Mouse (Mus musculus) midbrain, embryonic 12.5 days (tissue): ENCODE results near the gene Maml2. TPM values are rescaled to one million over a fixed set of nuclear protein-coding genes. Genes with fewer than 3 reads are reported as not detected.

Source experiments
- ATAC-seq: fragments of 200-750 bp; cut with Nextera tagmentation; 2 replicates; pipeline ENCODE4 v1.8.0; 2017; ENCODE audit warnings: low read depth, moderate TSS enrichment, moderate library complexity; ENCODE audit not compliant: low FRiP score
- H3K27ac ChIP-seq: fragments of 300-500 bp; sonication (generic); replicated peaks from 2 replicates; pipeline ENCODE4 v1.5.1; 2016; ENCODE audit warnings: mild to moderate bottlenecking
- H3K27me3 ChIP-seq: fragments of 300-500 bp; sonication (generic); 2 replicates; pipeline ENCODE4 v1.6.1; 2016; ENCODE audit warnings: mild to moderate bottlenecking
- H3K36me3 ChIP-seq: fragments of 300-500 bp; sonication (generic); 2 replicates; pipeline ENCODE4 v1.6.1; 2016
- H3K4me1 ChIP-seq: fragments of 300-500 bp; sonication (generic); 2 replicates; pipeline ENCODE4 v1.6.1; 2016
- H3K4me2 ChIP-seq: fragments of 300-500 bp; sonication (generic); replicated peaks from 2 replicates; pipeline ENCODE4 v1.6.1; 2016; ENCODE audit warnings: mild to moderate bottlenecking, moderate library complexity
- H3K4me3 ChIP-seq: fragments of 300-500 bp; sonication (generic); 2 replicates; pipeline ENCODE4 v1.5.1; 2016; ENCODE audit warnings: mild to moderate bottlenecking
- H3K9ac ChIP-seq: fragments of 300-500 bp; sonication (generic); replicated peaks from 2 replicates; pipeline ENCODE4 v1.6.1; 2016; ENCODE audit warnings: mild to moderate bottlenecking, moderate library complexity
- H3K9me3 ChIP-seq: fragments of 300-500 bp; sonication (generic); 2 replicates; pipeline ENCODE4 v1.6.1; 2016; ENCODE audit warnings: mild to moderate bottlenecking
- WGBS: fragments of 180-500 bp; shearing (Covaris S2); methylation state at CpG from one replicate; pipeline ENCODE4 v1.1.7; 2016; 5-methylcytosine and 5-hydroxymethylcytosine counted together
- polyA plus RNA-seq: library from polyadenylated mRNA; unstranded; fragments of >200 nt; fragmentation: Nextera tagmentation; extraction: Ambion mirVana; gene quantifications from 2 replicates; pipeline ENCODE4 v1.2.1, GENCODE M21; 2016

Gene Maml2
- polyA plus RNA-seq, 1 experiment from 2014 or later: 12.5 TPM

DNA sequence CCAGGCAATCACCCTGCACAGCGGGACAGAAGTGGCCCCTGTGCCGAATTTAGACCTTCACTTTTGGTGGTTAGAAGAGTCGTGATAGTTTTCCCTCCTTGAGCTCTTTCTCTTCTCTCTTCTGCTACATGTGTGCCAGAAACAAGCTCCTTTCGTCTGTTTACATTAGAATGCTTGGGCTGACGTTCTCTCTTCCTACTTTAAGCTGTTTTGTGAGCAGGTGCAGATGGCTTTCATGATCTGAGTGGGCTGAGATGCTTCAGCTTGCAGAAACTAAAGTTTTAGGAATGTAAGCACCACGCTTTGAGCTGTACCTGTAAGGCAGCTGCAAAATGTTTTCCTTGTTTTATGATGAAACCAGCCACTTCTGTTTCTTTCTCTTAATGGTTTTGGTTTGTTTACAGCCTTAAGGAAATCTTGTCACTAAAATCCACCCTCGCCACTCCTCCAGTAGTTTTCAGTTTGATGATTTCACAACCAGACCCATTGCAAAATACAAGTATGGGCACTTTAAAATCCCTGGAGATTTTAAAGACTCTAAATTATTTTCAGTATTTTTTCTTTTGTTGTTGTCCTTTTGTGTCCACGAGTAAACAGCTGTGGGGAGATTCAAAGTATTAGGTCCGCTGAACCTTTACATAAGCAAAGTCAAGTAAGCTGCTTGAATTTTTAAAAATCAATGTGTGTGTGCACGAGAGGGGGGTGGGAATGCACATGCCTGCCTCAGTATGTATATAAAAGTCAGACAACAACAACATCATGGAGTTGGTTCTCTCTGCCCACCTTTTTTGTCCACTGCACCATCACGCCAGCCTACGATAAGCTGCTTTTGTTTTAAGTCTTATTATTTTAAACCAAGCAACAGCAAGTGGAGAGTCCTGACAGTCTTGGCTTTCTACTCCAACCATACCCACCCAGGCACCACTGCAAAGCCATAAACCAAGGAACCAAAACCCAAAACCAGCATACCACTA, 186.8 kb downstream of the Maml2 start:
- Histone ChIP-seq H3K9me3 (no peaks in the 10 kb centered on the region), H3K27ac (no peak overlapping the region), H3K36me3 (no peaks in the 10 kb centered on the region), H3K9ac (no peak overlapping the region), H3K27me3 (no peaks in the 10 kb centered on the region), H3K4me3 (no peak overlapping the region), H3K4me1 (peaks cover 29% of the 10 kb centered on the region), H3K4me2 (no peak overlapping the region)
- 50% methylated on average over 12 of the region's 12 CpGs for WGBS
- no peak for ATAC-seq

DNA sequence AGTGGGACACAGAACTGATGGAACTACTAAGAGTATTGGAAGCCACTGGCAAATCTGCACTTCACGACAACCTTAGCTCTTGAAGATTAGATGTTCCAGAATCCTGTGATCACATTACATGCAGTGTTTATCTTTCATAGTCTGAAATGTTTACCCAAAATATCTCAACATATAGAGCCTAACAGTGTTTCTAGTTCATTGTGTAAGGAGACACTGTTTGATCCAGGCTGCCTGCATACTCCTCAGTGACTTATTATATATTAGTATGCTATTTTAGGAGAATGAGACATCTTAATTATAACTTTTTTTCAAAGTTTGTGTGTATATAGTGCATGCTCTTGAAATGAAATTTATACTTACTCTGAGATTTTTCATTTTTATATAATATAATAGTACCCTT, 188.2 kb downstream of the Maml2 start:
- Histone ChIP-seq H3K9ac (no peak overlapping the region), H3K36me3 (no peaks in the 10 kb centered on the region), H3K4me1 (peaks cover 20% of the 10 kb centered on the region), H3K4me2 (no peak overlapping the region), H3K27me3 (no peaks in the 10 kb centered on the region), H3K4me3 (no peak overlapping the region), H3K9me3 (no peaks in the 10 kb centered on the region), H3K27ac (no peak overlapping the region)
- ATAC-seq: no peak
- WGBS: 84% methylated on average over 1 of the region's 1 CpGs

DNA sequence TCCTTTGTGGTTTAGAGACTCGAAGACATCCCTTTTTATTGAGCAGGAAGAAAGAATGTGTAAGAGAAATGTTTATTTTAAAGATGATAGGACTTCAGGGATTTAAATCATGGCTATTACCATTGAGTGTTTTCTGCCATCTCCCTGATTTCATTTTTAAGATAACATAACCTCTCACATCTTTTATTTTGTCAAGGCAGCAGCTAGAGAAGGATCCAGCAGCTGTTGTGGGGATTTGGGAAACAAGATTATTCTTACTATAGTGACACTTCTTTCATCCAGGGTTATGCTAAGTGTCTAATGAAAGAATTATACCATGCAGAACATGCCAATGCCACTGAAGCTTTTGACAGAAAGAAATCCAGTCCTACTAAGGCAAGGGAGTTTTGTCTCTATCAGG, 193.3 kb downstream of the Maml2 start:
- whole genome bisulfite sequencing: 56% methylated on average over 1 of the region's 1 CpGs
- Histone ChIP-seq H3K4me2 (no peak overlapping the region), H3K9me3 (no peaks in the 10 kb centered on the region), H3K9ac (no peak overlapping the region), H3K4me1 (no peaks in the 10 kb centered on the region), H3K4me3 (no peak overlapping the region), H3K27me3 (no peaks in the 10 kb centered on the region), H3K27ac (no peak overlapping the region), H3K36me3 (no peaks in the 10 kb centered on the region)
- ATAC-seq: no peak

DNA sequence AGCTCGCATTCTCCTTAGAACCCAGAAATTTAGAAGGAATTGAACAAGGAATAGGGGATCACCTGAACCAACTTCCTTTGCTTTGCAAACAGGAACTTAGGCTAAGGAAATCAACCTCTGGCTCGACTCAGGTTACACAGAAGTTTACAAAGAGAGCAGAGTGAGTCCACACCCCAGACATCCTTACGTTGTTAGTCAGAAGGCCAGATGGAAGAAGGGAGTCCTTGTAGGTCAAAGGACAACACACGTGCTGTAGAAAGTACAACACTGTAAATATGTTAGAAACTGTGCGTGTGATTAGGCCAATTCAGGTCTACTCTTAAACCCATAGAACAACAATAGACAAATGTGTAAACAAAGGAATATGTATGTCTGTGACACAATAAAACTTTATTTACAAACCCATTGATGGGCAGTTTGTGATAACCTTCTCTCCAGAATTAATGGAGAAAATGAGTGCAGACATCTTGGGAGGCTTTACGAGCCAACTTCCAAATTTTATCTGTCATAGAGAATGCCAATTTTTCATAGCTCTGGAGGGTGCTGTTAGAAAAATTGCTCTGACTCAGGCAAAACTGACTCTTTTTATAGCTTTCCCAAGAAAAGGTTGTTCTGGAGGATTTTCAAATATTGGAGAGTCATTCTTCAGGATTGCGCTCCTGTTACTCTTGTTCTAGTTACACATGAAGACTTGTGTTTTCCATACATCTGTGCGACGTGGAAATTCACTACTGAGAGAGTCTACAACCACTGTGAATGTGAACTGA, 194.3 kb downstream of the Maml2 start:
- Histone ChIP-seq H3K36me3 (no peaks in the 10 kb centered on the region), H3K9me3 (no peaks in the 10 kb centered on the region)
- 89% methylated on average over 9 of the region's 9 CpGs for WGBS

DNA sequence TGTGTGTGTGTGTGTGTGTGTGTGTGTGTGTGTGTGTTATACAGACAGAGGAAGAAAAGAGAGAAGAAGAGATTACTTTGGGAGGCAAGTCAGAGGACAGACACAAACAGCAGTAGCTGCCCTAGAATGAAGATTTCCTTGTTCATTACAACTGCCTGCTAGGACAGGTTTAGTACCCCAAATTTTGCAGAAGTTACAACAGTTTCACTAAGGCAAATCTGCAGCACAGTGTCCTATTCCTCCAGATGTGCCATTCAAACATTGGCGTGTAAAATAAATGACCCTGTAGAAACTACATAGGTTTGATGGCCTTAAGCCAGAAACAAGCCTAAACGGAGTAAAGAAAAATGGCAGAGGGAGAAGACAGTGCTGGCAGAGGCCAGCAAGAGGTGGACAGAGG, 195.1 kb downstream of the Maml2 start:
- Histone ChIP-seq H3K27ac (no peak overlapping the region), H3K36me3 (no peaks in the 10 kb centered on the region), H3K9me3 (no peaks in the 10 kb centered on the region), H3K4me2 (no peak overlapping the region), H3K4me1 (peaks cover 8% of the 10 kb centered on the region; the same call in 1 of the 2 replicates), H3K27me3 (no peaks in the 10 kb centered on the region), H3K4me3 (no peak overlapping the region), H3K9ac (no peak overlapping the region)
- WGBS: 85% methylated on average over 2 of the region's 2 CpGs
- ATAC-seq: no peak

More for the DNA sequence above, 194.3 kb downstream of the Maml2 start:
- Histone ChIP-seq H3K27me3 (no peaks in the 10 kb centered on the region), H3K4me2 (no peak overlapping the region), H3K27ac (no peak overlapping the region), H3K9ac (no peak overlapping the region), H3K4me3 (no peak overlapping the region), H3K4me1 (peaks cover 3% of the 10 kb centered on the region; the same call in 1 of the 2 replicates)
- no peak for ATAC-seq

DNA sequence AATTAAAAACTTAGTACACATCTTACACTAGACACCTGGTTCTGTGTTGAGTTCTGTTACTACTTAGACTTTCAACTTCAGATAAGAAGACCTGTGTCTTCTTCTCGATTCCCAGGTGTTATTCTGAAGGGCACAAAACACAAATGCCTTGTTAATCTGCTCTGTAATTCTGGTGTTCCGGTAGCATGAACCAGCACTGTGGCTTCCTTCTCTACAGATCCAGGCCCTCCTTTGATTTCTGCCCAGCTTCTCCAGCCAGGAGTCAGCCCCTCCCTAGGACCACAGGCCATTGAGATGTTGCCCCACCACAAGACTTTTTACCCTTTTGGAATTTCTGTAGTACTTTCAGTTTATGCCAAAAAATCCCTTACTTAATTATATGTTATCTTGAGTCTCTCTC, 196.0 kb downstream of the Maml2 start:
- no peak overlapping the region for H3K4me2 ChIP-seq
- peaks cover 9% of the 10 kb centered on the region; the same call in 1 of the 2 replicates for H3K4me1 ChIP-seq
- H3K4me3 ChIP-seq: no peak overlapping the region
- no peak for ATAC-seq
- 94% methylated on average over 2 of the region's 2 CpGs for WGBS
- no peaks in the 10 kb centered on the region for H3K9me3 ChIP-seq
- no peak overlapping the region for H3K9ac ChIP-seq
- no peak overlapping the region for H3K27ac ChIP-seq
- H3K36me3 ChIP-seq: no peaks in the 10 kb centered on the region
- no peaks in the 10 kb centered on the region for H3K27me3 ChIP-seq

DNA sequence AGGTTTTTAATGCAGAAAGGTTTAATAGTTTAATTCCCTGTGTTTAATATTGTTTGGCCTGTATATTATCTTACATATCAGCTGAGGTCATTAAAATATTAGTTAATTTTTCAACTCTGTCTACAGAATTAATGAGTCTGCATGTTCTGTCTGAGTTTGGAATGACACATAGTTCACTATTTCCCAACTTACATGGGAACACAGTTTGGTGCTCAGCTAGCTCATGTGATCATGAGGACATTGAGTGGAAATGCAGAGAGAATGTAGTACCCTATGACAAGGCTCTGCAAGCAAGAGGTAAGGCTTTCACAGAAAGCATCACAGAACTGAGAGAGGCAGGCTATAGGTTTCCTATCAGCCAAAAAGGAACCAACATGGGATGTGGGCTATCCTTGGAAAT, 197.8 kb downstream of the Maml2 start:
- Histone ChIP-seq H3K4me2 (no peak overlapping the region), H3K27me3 (no peaks in the 10 kb centered on the region), H3K9ac (no peak overlapping the region), H3K9me3 (no peaks in the 10 kb centered on the region), H3K27ac (no peak overlapping the region), H3K4me1 (peaks cover 9% of the 10 kb centered on the region; the same call in 1 of the 2 replicates), H3K36me3 (no peaks in the 10 kb centered on the region), H3K4me3 (no peak overlapping the region)
- no peak for ATAC-seq

DNA sequence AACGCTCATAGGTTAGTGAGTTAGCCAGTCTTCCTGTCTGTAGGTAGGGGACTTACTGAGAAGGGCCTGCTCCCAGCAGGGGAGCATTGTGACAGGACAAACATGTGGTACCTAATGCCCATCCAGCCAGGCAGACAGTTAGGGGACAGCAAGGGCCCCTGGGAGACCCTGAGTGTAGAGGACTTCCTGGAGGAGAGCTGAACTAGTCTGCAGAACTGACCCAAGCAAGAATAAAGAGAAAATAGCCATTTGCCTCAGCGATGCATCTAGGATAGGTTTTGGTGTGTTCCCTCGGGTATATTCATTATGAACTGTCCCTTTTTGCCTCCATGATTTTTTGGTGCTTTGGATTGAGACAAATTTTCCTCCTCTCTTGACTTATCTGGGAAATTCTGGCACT, 199.3 kb downstream of the Maml2 start:
- Histone ChIP-seq H3K27me3 (no peaks in the 10 kb centered on the region), H3K27ac (no peak overlapping the region), H3K4me3 (no peak overlapping the region), H3K9me3 (no peaks in the 10 kb centered on the region), H3K4me2 (no peak overlapping the region), H3K9ac (no peak overlapping the region), H3K4me1 (peaks cover 9% of the 10 kb centered on the region; the same call in 1 of the 2 replicates), H3K36me3 (no peaks in the 10 kb centered on the region)
- 74% methylated on average over 3 of the region's 3 CpGs for WGBS
- no peak for ATAC-seq

DNA sequence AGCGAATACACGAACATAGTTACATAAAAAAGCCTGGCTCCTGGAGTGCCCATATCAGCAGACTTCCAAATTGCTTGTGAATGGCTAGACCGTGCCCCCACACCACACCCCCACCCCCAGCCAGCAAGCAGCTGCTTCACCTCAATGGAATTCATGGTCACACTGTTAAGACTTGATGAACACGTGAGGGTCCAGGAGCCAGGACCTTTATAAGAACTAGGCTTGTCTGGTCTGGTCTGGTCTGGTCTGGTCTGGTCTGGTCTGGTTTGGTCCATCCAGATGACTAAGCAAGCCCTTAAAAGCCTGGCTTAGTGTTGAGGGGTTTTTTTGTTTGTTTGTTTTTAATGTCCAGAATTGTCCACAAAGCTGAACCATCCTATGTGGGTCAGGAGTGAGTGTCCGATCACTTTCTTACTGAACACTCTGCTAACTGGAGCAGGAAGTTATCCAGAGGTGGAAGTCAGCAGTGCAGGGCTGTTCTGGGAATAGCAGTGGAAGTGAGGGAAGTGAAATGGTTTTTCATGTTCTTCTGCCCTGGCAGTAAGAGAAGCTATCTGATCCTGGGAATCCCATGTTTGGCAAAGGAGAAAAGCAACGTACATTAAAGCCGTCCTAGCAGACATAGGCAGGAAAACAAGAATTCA, 200.1 kb downstream of the Maml2 start:
- no peak overlapping the region for H3K4me2 ChIP-seq
- H3K4me1 ChIP-seq: peaks cover 9% of the 10 kb centered on the region; the same call in 1 of the 2 replicates
- WGBS: 76% methylated on average over 7 of the region's 7 CpGs
- no peaks in the 10 kb centered on the region for H3K27me3 ChIP-seq
- no peak overlapping the region for H3K27ac ChIP-seq
- ATAC-seq: peak; percentile 58; the same call in 1 of the 2 replicates
- no peaks in the 10 kb centered on the region for H3K36me3 ChIP-seq
- H3K4me3 ChIP-seq: no peak overlapping the region
- no peak overlapping the region for H3K9ac ChIP-seq
- H3K9me3 ChIP-seq: no peaks in the 10 kb centered on the region

DNA sequence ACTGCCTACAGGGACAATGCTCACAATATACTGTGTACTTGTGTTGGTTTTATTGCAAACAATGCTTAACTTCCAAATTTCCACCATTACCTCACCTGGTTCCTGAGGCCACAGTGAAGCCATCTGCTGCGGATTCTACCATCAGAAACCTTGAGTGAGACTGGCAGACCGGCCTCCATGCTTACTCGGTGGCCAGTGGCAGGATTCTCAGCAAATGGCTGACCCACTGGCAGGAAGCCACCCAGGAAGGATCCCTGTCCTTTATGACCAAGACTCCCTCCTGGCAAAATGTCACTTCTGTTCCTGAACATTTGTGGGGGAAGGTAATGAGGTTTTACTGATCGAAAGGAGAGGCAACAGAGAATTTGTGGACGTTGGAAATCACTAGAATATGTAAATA, 202.3 kb downstream of the Maml2 start:
- Histone ChIP-seq H3K27me3 (no peaks in the 10 kb centered on the region), H3K4me3 (no peak overlapping the region), H3K4me1 (peaks cover 9% of the 10 kb centered on the region; the same call in 1 of the 2 replicates), H3K9ac (no peak overlapping the region), H3K27ac (no peak overlapping the region), H3K9me3 (no peaks in the 10 kb centered on the region), H3K4me2 (no peak overlapping the region), H3K36me3 (no peaks in the 10 kb centered on the region)
- ATAC-seq: no peak
- 91% methylated on average over 5 of the region's 5 CpGs for WGBS

DNA sequence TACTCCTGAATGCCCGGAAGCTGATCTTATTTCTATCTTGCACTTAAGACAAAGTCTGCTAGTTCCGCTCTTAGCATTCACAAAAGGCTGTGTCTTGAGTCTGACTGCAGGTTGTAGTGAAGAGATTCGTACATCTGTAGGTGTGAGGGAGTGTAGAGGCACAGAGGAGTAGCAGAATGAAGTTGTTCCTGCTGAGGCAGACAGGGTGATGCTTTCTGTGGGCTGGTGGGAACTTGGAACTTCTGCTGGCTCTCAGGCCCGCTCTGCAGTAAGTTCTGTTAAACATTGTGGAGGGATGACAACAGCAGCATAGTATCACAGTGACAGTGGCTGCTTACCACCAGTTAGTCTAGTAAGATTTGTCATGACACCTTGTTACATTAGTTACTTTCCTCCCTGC, 207.3 kb downstream of the Maml2 start:
- ATAC-seq: no peak
- Histone ChIP-seq H3K9me3 (no peaks in the 10 kb centered on the region), H3K9ac (no peak overlapping the region), H3K4me1 (no peaks in the 10 kb centered on the region), H3K27me3 (no peaks in the 10 kb centered on the region), H3K36me3 (no peaks in the 10 kb centered on the region), H3K4me3 (no peak overlapping the region), H3K4me2 (no peak overlapping the region), H3K27ac (no peak overlapping the region)
- WGBS: 85% methylated on average over 4 of the region's 4 CpGs
